Mouse (Mus musculus) right cerebral cortex, postnatal 25 days (tissue): ENCODE measurements around the gene Cdkl4.

Experiments used
- DNase-seq: peaks from one replicate; pipeline ENCODE4 v3.0.0; 2022

The Cdkl4 gene

GRCm38 (mm10) chr17:80476496-80476895 lies 101.1 kb downstream of the Cdkl4 start:
- DNase-seq, result no peak
